Mouse (Mus musculus): ENCODE measurements around the gene Lama5. TPM values are rescaled to one million over a fixed set of nuclear protein-coding genes. Genes with fewer than 3 reads are reported as not detected.

Lama5 gene
- 2.7 TPM for polyA plus RNA-seq (2014; fragmentation: Illumina TruSeq; extraction: RNeasy Lipid Tissue Mini Kit (QIAGEN cat#74804); ENCODE audit: low read depth, low replicate concordance)

DNA sequence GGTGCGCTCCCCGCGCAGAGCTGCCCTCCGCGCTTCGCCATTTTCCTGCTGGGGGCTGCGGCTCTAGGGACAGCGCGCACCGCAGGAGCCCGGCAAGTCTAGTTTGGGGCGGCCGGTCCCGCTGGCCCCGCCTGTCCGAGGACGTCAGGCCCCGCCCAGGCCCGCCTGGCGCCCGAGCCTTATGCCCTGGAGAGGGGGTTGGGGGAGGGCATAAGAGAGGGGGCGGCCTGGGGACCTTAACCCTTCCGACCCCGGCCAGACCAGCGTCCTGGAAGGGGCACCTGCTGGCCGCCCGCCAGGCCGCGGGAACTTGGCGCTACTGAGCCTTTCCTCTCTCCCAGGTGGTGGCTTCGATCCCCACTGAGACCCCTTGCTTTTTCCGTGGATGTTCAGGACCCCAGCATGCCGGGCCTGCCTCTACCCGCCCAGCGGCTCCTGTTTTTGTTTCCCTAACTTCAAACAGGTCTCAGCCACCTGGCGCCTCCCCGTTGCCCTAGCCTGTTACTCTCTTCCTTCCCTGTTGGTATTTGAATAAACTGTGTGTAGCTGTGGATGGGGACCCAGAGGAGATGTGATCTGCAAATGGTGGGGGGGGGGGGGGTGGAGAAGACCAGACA, at the start of gene Lama5:
TSS of gene Lama5 (minus strand) at position 98 of the 617 bp plus-strand sequence.

DNA sequence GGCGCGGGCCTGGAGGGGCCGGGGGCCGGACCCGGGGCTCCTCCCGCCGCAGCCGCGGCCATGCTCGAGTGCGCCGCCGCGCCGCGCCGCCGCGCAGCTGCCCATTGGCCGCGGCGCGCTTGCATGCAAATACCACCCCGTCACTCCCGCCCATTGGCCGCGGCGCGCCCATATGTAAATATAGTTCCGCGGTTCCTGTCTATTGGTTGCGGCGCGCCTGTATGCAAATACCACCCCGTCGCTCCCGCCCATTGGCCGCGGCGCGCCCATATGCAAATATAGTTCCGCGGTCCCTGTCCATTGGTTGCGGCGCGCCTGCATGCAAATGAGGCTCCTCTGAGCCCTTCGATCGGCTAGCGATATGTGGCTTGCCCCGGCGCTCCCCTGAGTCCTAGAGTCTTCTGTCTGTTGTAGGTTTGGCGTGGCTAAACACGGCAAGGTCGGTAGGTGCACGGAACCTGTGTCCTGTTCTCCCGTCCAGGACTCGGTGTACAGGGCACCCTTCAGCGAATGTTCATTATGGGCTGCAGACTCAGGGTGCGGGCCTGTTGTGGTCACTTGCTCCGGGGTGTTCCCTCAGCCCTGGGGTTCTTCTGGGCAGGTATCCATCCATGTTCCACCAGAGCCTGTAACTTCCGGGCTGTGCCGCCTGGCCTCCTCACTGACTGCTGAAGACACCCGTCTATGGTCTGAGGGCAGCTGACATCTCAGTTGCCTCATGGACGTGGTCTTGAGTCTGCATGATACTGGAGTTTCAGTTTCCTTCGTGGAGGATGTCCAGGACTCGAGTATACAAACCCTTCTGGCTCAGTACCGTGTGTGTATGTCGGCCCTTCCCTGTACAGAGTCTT, 48.0 kb upstream of the Lama5 start, which contains the start of gene Cables2:
TSS of gene Cables2 (minus strand) at position 103 of the 851 bp plus-strand sequence.

DNA sequence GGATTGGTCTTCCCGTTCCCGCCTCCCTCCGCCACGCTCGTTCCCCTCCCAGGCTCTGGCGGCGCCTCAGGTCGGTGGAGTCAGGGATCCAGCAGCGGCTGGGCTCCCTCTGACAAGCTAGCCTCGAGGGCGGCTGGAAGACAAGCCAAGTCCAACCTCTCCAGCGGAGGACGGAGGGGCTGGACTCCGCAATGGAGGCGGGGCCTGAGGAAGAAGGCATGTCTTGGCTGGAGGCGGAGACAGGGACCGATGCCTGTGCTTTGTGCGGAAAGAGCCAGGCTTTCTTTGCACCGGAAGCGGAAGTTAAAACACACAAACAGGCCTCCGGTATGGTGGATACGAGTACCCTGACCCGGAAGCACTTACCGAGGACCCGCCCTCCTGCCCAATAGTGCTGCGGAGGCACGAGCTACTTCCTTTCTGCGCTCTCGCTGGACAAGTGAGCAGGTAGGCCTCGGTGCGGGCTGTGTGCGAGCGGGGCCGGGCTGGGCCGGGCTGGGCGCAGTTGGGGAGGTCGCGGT, 31.4 kb upstream of the Lama5 start, which contains the start of gene Rps21:
TSS of gene Rps21 (plus strand) at position 377 of the 521 bp plus-strand sequence.

DNA sequence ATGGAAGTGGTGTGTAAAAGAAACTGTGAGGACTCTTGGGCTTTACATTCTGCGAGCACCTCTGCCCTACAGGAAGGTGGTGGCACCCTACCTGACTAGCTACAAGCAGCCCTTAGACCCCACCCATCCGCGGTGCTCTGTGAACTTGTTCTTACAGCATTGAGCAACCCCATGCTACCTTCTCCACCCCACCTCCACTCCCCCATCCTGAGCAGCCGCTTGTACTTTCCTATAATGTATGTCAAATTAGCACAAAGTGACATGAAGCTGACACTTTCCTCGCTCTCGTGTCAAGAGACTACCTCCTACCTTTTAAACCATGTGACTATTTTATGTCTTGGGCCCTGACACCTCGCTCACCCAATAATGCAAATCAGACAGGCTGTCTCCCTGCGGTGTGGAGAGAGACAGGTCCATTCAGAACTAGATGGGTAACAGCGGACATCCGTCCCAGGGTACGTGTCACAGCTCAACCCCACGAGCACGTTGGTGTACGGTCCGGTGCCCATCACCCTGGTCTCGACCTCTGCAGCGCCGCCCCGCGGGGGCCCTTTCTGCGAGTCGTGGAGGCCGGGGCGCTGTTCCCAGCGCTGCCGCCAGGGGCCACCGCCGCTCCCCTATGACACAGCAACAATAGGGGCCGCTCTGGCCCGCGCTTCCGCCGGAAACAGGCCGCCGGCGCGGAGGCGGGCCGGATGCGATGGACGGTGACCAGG, 54.7 kb downstream of the Lama5 start, which contains the start of gene Adrm1:
TSS of gene Adrm1 (plus strand) at position 680 of the 716 bp plus-strand sequence.

Other genes starting within 250 kb of the Lama5 start
- 9.7 TPM for gene Taf4, start 249.2 kb downstream of the Lama5 start, polyA plus RNA-seq (2014; fragmentation: Illumina TruSeq; extraction: RNeasy Lipid Tissue Mini Kit (QIAGEN cat#74804); ENCODE audit: low read depth, low replicate concordance)
- 37.2 TPM for gene Lsm14b, start 200.9 kb downstream of the Lama5 start, polyA plus RNA-seq (2014; fragmentation: Illumina TruSeq; extraction: RNeasy Lipid Tissue Mini Kit (QIAGEN cat#74804); ENCODE audit: low read depth, low replicate concordance)
- gene Psma7, start 183.4 kb downstream of the Lama5 start, polyA plus RNA-seq (2014; fragmentation: Illumina TruSeq; extraction: RNeasy Lipid Tissue Mini Kit (QIAGEN cat#74804); ENCODE audit: low read depth, low replicate concordance): 51.8 TPM
- 9.4 TPM for gene Ss18l1, start 183.3 kb downstream of the Lama5 start, polyA plus RNA-seq (2014; fragmentation: Illumina TruSeq; extraction: RNeasy Lipid Tissue Mini Kit (QIAGEN cat#74804); ENCODE audit: low read depth, low replicate concordance)
- gene Mtg2, start 155.3 kb downstream of the Lama5 start, polyA plus RNA-seq (2014; fragmentation: Illumina TruSeq; extraction: RNeasy Lipid Tissue Mini Kit (QIAGEN cat#74804); ENCODE audit: low read depth, low replicate concordance): 2.3 TPM
- not detected for gene Hrh3, start 121.4 kb downstream of the Lama5 start, polyA plus RNA-seq (2014; fragmentation: Illumina TruSeq; extraction: RNeasy Lipid Tissue Mini Kit (QIAGEN cat#74804); ENCODE audit: low read depth, low replicate concordance)
- gene Osbpl2, start 106.6 kb downstream of the Lama5 start, polyA plus RNA-seq (2014; fragmentation: Illumina TruSeq; extraction: RNeasy Lipid Tissue Mini Kit (QIAGEN cat#74804); ENCODE audit: low read depth, low replicate concordance): 58.9 TPM
- 17.1 TPM for gene Adrm1, start 54.4 kb downstream of the Lama5 start, polyA plus RNA-seq (2014; fragmentation: Illumina TruSeq; extraction: RNeasy Lipid Tissue Mini Kit (QIAGEN cat#74804); ENCODE audit: low read depth, low replicate concordance)
- gene Rps21, start 31.5 kb upstream of the Lama5 start, polyA plus RNA-seq (2014; fragmentation: Illumina TruSeq; extraction: RNeasy Lipid Tissue Mini Kit (QIAGEN cat#74804); ENCODE audit: low read depth, low replicate concordance): 125 TPM
- 6.5 TPM for gene Cables2, start 47.6 kb upstream of the Lama5 start, polyA plus RNA-seq (2014; fragmentation: Illumina TruSeq; extraction: RNeasy Lipid Tissue Mini Kit (QIAGEN cat#74804); ENCODE audit: low read depth, low replicate concordance)
- not detected for gene Rbbp8nl, start 64.0 kb upstream of the Lama5 start, polyA plus RNA-seq (2014; fragmentation: Illumina TruSeq; extraction: RNeasy Lipid Tissue Mini Kit (QIAGEN cat#74804); ENCODE audit: low read depth, low replicate concordance)
- 0.36 TPM for gene Gata5, start 108.8 kb upstream of the Lama5 start, polyA plus RNA-seq (2014; fragmentation: Illumina TruSeq; extraction: RNeasy Lipid Tissue Mini Kit (QIAGEN cat#74804); ENCODE audit: low read depth, low replicate concordance)
- 3.8 TPM for gene Slco4a1, start 230.4 kb upstream of the Lama5 start, polyA plus RNA-seq (2014; fragmentation: Illumina TruSeq; extraction: RNeasy Lipid Tissue Mini Kit (QIAGEN cat#74804); ENCODE audit: low read depth, low replicate concordance)